Mouse (Mus musculus) ovary, adult 10 weeks (tissue): ENCODE measurements around the gene Pik3cg. TPM values are rescaled to one million over a fixed set of nuclear protein-coding genes. Genes with fewer than 3 reads are reported as not detected.

Source experiments
- polyA plus RNA-seq: library from polyadenylated mRNA; stranded (reverse); fragments of 350-450 nt; fragmentation: Illumina TruSeq; extraction: RNeasy Lipid Tissue Mini Kit (QIAGEN cat#74804); gene quantifications from one replicate; pipeline ENCODE4 v1.2.3, GENCODE M21; 2014

Pik3cg gene
- polyA plus RNA-seq: 6.2 TPM

DNA sequence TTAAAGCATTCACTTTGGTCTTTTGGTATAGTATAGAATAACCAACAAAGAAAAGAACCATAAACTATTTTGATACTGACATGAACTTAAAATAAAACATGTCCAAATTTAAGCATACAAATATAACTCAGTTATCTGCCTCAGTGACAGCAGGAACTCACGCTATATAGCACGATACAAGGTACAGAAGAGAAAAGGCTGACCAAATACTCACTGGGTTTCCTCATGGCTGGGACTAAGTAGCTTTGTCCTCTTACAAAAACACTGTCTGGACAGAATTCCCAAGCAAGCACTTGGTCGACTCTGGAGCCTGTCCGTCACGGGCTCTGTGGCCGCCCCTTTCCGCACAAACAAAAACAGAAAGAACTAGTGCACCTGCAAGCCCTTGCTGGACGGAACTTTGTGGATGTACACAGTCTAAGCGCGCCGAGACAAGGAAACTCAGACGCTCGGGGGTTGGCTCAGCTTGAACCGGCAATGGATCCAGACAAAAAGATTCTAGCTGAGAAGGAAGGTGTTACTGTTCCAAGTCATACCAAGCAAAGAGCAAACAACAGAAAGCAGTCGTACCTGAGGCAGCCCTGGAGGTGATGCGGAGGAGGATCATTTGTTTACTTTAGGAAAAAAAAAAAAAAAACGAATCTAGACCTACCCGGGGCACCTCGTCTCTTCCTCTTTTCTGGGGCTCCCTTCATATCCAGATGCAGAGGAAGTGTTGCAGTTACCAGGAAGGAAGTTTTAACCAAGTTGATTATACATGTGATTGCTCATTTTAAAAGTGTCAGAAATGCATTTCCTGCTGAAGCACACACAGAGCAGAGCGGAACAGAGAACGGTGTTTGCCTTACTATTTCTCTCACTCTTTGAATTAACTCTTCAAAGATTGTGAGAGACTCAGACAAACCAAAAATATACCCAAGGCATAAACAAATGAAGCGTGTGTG, at the start of gene Pik3cg:
Gene Pik3cg (minus strand): TSS at position 712 of the 944 bp plus-strand sequence.

Other genes with a start within 250 kb of the Pik3cg start
- gene Prkar2b, start 147.4 kb downstream of the Pik3cg start, polyA plus RNA-seq: 2,389 TPM
- 42.9 TPM for gene Ccdc71l, start 170.0 kb upstream of the Pik3cg start, polyA plus RNA-seq